Mouse (Mus musculus) frontal cortex, adult 2 months (tissue): ENCODE results near the gene Mfsd12. TPM values are rescaled to one million over a fixed set of nuclear protein-coding genes. Genes with fewer than 3 reads are reported as not detected.

Experiments
- DNase-seq, 2 experiments: peaks; one replicate each; pipeline ENCODE4 v3.0.0; 2022; ENCODE audit warnings: low spot score in 1 of 2; ENCODE audit errors: extremely low spot score in 1 of 2
- polyA plus RNA-seq: library from polyadenylated mRNA; depleted of rRNA; stranded (reverse); fragments of >200 nt; gene quantifications from 2 replicates; pipeline ENCODE4 v1.2.3, GENCODE M21; 2012

The Mfsd12 gene
- polyA plus RNA-seq, 1 experiment = 27.5 TPM

GRCm38 (mm10) chr10:81351678-81352291, 5.5 kb upstream of the Mfsd12 start:
- DNase-seq = no peak

GRCm38 (mm10) chr10:81354738-81355477, 2.4 kb upstream of the Mfsd12 start:
- no peak for DNase-seq

GRCm38 (mm10) chr10:81355533-81355932, 1.8 kb upstream of the Mfsd12 start:
- DNase-seq = no peak

- DNase-seq = no peak
Observed at GRCm38 (mm10) chr10:81356352-81356990, 820 bp upstream of the Mfsd12 start.

GRCm38 (mm10) chr10:81358209-81358608, 918 bp downstream of the Mfsd12 start:
- DNase-seq = no peak

GRCm38 (mm10) chr10:81358841-81359240, 1.6 kb downstream of the Mfsd12 start:
- no peak for DNase-seq

GRCm38 (mm10) chr10:81360721-81361120, 3.4 kb downstream of the Mfsd12 start:
- DNase-seq = no peak

GRCm38 (mm10) chr10:81362336-81362949, 5.2 kb downstream of the Mfsd12 start:
- no peak for DNase-seq

GRCm38 (mm10) chr10:81363436-81364346, 6.4 kb downstream of the Mfsd12 start:
- no peak for DNase-seq

- DNase-seq = no peak
Observed at GRCm38 (mm10) chr10:81364666-81365065, 7.4 kb downstream of the Mfsd12 start.

- DNase-seq = peak in 1 of 2 experiments; percentile 54
Observed at GRCm38 (mm10) chr10:81365073-81365472, 7.8 kb downstream of the Mfsd12 start.

GRCm38 (mm10) chr10:81365672-81366476, 8.6 kb downstream of the Mfsd12 start, which contains the start of gene 4930404N11Rik:
Gene 4930404N11Rik, minus strand, starts transcription at chr10:81365816.
- no peak for DNase-seq

GRCm38 (mm10) chr10:81366477-81367206, 9.4 kb downstream of the Mfsd12 start:
- DNase-seq = no peak

- no peak for DNase-seq
Observed at GRCm38 (mm10) chr10:81367207-81367495, 9.9 kb downstream of the Mfsd12 start.

GRCm38 (mm10) chr10:81375322-81375721, 18.0 kb downstream of the Mfsd12 start:
- no peak for DNase-seq

- DNase-seq = no peak
Observed at GRCm38 (mm10) chr10:81376561-81377361, 19.5 kb downstream of the Mfsd12 start.

- DNase-seq = no peak
Observed at GRCm38 (mm10) chr10:81377362-81377664, 20.0 kb downstream of the Mfsd12 start.
